Mouse (Mus musculus): ENCODE measurements around the gene Col4a1.

DNA sequence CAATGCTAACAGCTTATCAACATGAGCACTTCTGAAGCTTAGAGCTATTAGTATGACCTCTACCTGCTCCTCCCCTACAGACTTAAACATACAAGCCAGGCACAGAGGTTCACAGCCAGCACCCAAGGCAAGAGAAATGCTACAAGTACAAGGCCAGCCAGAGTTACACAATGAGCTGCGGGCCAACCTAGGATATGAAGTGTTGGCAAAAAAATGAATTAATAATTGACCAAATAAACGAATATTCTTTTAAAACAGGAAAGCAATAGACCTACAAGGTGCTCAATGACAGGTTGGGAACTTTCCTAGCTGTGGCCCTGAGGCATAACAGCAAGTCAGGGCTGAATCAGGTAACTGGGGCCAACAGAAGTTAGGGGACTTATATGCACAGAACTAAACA, 58.1 kb downstream of the Col4a1 start:
- TF ChIP-seq CTCF (IDR thresholded peaks at IDR 0.05; ENCODE audit: extremely low read depth, insufficient read depth, insufficient read length, insufficient replicate concordance) (no peak), POLR2A (IDR thresholded peaks at IDR 0.05; ENCODE audit: low read depth, low read length) (no peak)
